25 mouse cellular contexts compared by ENCODE assay signal in genomic region chr14:56013147-56013546, GRCm38 (mm10). TPM values are rescaled to one million over a fixed set of nuclear protein-coding genes. Genes with fewer than 3 reads are reported as not detected.
"Had no signal": no experiment of that assay in that cellular context is flagged by ENCODE, and none has a peak within 500 bp of the region (broad histone marks: within the 10 kb centered on the region; RNA-seq: fewer than 3 reads in every experiment).

No protein-coding gene starts in this region.

- DNase-seq: retina, postnatal 1 day; right cerebral cortex, adult 18-20 months; right cerebral cortex, postnatal 14 days; right cerebral cortex, postnatal 25 days; right cerebral cortex, postnatal 4 days; spleen, adult 18-20 months; thymus, adult 18-20 months; thymus, adult 2 months; thymus, postnatal 14 days; thymus, postnatal 25 days; thymus, postnatal 36 days; thymus, postnatal 4 days had no signal

- H3K4me2 ChIP-seq: neural tube, embryonic 13.5 days; neural tube, embryonic 15.5 days; stomach, embryonic 15.5 days had no signal

- H3K27me3 ChIP-seq: neural tube, embryonic 13.5 days; neural tube, embryonic 15.5 days; stomach, embryonic 15.5 days had no signal

- H3K9ac ChIP-seq: neural tube, embryonic 13.5 days; neural tube, embryonic 15.5 days; stomach, embryonic 15.5 days had no signal

- H3K9me3 ChIP-seq: neural tube, embryonic 13.5 days; neural tube, embryonic 15.5 days; stomach, embryonic 15.5 days had no signal

- H3K36me3 ChIP-seq: neural tube, embryonic 13.5 days; neural tube, embryonic 15.5 days; stomach, embryonic 15.5 days had no signal

- H3K4me3 ChIP-seq: neural tube, embryonic 13.5 days; neural tube, embryonic 15.5 days; stomach, embryonic 15.5 days had no signal

- H3K4me1 ChIP-seq: neural tube, embryonic 13.5 days; neural tube, embryonic 15.5 days; stomach, embryonic 15.5 days had no signal

- H3K27ac ChIP-seq: neural tube, embryonic 13.5 days; neural tube, embryonic 15.5 days; stomach, embryonic 15.5 days; stomach, postnatal 0 days had no signal

RNA-seq across cellular contexts. Expression of gene Mcpt1, which starts 4.6 kb away (rescaled TPM):
- total RNA-seq: neutrophil, adult 5-6 weeks had no signal
- polyA plus RNA-seq: neural tube, embryonic 13.5 days; neural tube, embryonic 14.5 days; neural tube, embryonic 15.5 days; stomach, postnatal 0 days; testis, adult 2 months; urinary bladder, adult 2 months had no signal

RNA-seq across cellular contexts. Expression of gene Mcpt9, which starts 17.1 kb away (rescaled TPM):
- total RNA-seq: neutrophil, adult 5-6 weeks had no signal
- polyA plus RNA-seq: neural tube, embryonic 13.5 days; neural tube, embryonic 14.5 days; neural tube, embryonic 15.5 days; small intestine, adult 2 months; spleen, adult 2 months; stomach, embryonic 14.5 days; stomach, embryonic 15.5 days; stomach, embryonic 16.5 days; stomach, postnatal 0 days; testis, adult 2 months; thymus, adult 2 months; thymus, postnatal 0 days; urinary bladder, adult 2 months had no signal

RNA-seq across cellular contexts. Expression of gene Mcpt2, which starts 28.7 kb away (rescaled TPM):
- total RNA-seq: neutrophil, adult 5-6 weeks had no signal
- polyA plus RNA-seq: neural tube, embryonic 13.5 days; neural tube, embryonic 14.5 days; neural tube, embryonic 15.5 days; testis, adult 2 months; urinary bladder, adult 2 months had no signal

RNA-seq across cellular contexts. Expression of gene Mcpt4, which starts 49.0 kb away (rescaled TPM):
- total RNA-seq: neutrophil, adult 5-6 weeks had no signal
- polyA plus RNA-seq: neural tube, embryonic 13.5 days; neural tube, embryonic 14.5 days; testis, adult 2 months had no signal
